Mouse (Mus musculus): ENCODE data around the gene Kif1b.

Gene Kif1b

GRCm38 (mm10) chr4:149307596-149308490 lies at the start of gene Kif1b:
TSS of gene Kif1b (minus strand) at chr4:149307693.
- peak; percentile 97 for DNase-seq (ENCODE audit: low spot score)

GRCm38 (mm10) chr4:149354671-149355070 lies 47.2 kb upstream of the Kif1b start:
- no peak for DNase-seq (ENCODE audit: low spot score)

GRCm38 (mm10) chr4:149351596-149352150 lies 44.2 kb upstream of the Kif1b start:
- peak; percentile 35 for DNase-seq (ENCODE audit: low spot score)

- DNase-seq (ENCODE audit: low spot score): no peak
Observed at GRCm38 (mm10) chr4:149348963-149349362, 41.5 kb upstream of the Kif1b start.

GRCm38 (mm10) chr4:149345873-149346272 lies 38.4 kb upstream of the Kif1b start:
- no peak for DNase-seq (ENCODE audit: low spot score)

GRCm38 (mm10) chr4:149344311-149344710 lies 36.8 kb upstream of the Kif1b start:
- no peak for DNase-seq (ENCODE audit: low spot score)

- no peak for DNase-seq (ENCODE audit: low spot score)
Observed at GRCm38 (mm10) chr4:149340680-149341079, 33.2 kb upstream of the Kif1b start.

- DNase-seq (ENCODE audit: low spot score): no peak
Observed at GRCm38 (mm10) chr4:149339426-149340214, 32.1 kb upstream of the Kif1b start.

GRCm38 (mm10) chr4:149338137-149338536 lies 30.6 kb upstream of the Kif1b start:
- DNase-seq (ENCODE audit: low spot score): no peak

- DNase-seq (ENCODE audit: low spot score): peak; percentile 29
Observed at GRCm38 (mm10) chr4:149337353-149337752, 29.9 kb upstream of the Kif1b start.

GRCm38 (mm10) chr4:149336302-149336701 lies 28.8 kb upstream of the Kif1b start:
- no peak for DNase-seq (ENCODE audit: low spot score)

- no peak for DNase-seq (ENCODE audit: low spot score)
Observed at GRCm38 (mm10) chr4:149334881-149335280, 27.4 kb upstream of the Kif1b start.

GRCm38 (mm10) chr4:149332726-149333125 lies 25.2 kb upstream of the Kif1b start:
- DNase-seq (ENCODE audit: low spot score): no peak

GRCm38 (mm10) chr4:149330495-149330894 lies 23.0 kb upstream of the Kif1b start:
- no peak for DNase-seq (ENCODE audit: low spot score)

GRCm38 (mm10) chr4:149328735-149329134 lies 21.2 kb upstream of the Kif1b start:
- no peak for DNase-seq (ENCODE audit: low spot score)

GRCm38 (mm10) chr4:149327281-149327680 lies 19.8 kb upstream of the Kif1b start:
- DNase-seq (ENCODE audit: low spot score): no peak

- DNase-seq (ENCODE audit: low spot score): peak; percentile 31
Observed at GRCm38 (mm10) chr4:149325411-149326162, 18.1 kb upstream of the Kif1b start.

GRCm38 (mm10) chr4:149323730-149324129 lies 16.2 kb upstream of the Kif1b start:
- DNase-seq (ENCODE audit: low spot score): no peak

- DNase-seq (ENCODE audit: low spot score): no peak
Observed at GRCm38 (mm10) chr4:149322718-149323117, 15.2 kb upstream of the Kif1b start.

- no peak for DNase-seq (ENCODE audit: low spot score)
Observed at GRCm38 (mm10) chr4:149322286-149322685, 14.8 kb upstream of the Kif1b start.

GRCm38 (mm10) chr4:149319088-149319487 lies 11.6 kb upstream of the Kif1b start:
- no peak for DNase-seq (ENCODE audit: low spot score)

- no peak for DNase-seq (ENCODE audit: low spot score)
Observed at GRCm38 (mm10) chr4:149317387-149317786, 9.9 kb upstream of the Kif1b start.

Measured in MN1 (cell line).